Mouse (Mus musculus) heart, adult 2 months (tissue): Measurements from ENCODE around the gene Coq5. TPM values are rescaled to one million over a fixed set of nuclear protein-coding genes. Genes with fewer than 3 reads are reported as not detected.
"Not testable (repeated sequence)": the region's sequence is repeated elsewhere in the genome, so short reads cannot be mapped to it uniquely, and the experiment has no call there.

Source experiments
- DNase-seq, 2 experiments: peaks; one replicate each; pipeline ENCODE4 v3.0.0; 2021
- H3K27ac ChIP-seq: fragments of 200-600 bp; 2 replicates; pipeline ENCODE4 v1.8.1; 2022
- H3K27me3 ChIP-seq: fragments of 200-500 bp; 2 replicates; pipeline ENCODE4 v1.6.1; 2012; ENCODE audit warnings: mild to moderate bottlenecking, low read length, inconsistent platforms, mixed read lengths; ENCODE audit not compliant: control insufficient read depth, insufficient read depth
- H3K36me3 ChIP-seq: fragments of 200-500 bp; 2 replicates; pipeline ENCODE4 v1.6.1; 2012; ENCODE audit warnings: low read length, inconsistent platforms; ENCODE audit not compliant: control insufficient read depth, insufficient read depth
- H3K4me1 ChIP-seq: fragments of 200-500 bp; 2 replicates; pipeline ENCODE4 v1.6.1; 2011; ENCODE audit warnings: low read length; ENCODE audit not compliant: control insufficient read depth, insufficient read depth
- H3K4me3 ChIP-seq: fragments of 200-600 bp; 2 replicates; pipeline ENCODE4 v1.8.1; 2022
- H3K79me2 ChIP-seq: fragments of 200-500 bp; replicated peaks from 2 replicates; pipeline ENCODE4 v1.6.1; 2012; ENCODE audit warnings: mild to moderate bottlenecking, inconsistent platforms, low read length, moderate library complexity, mixed read lengths; ENCODE audit not compliant: control insufficient read depth, insufficient read depth
- H3K9ac ChIP-seq: fragments of 200-500 bp; 2 replicates; pipeline ENCODE4 v1.6.1; 2012; ENCODE audit warnings: low read depth, mild to moderate bottlenecking, control low read depth, inconsistent platforms, low read length, mixed read lengths
- CTCF ChIP-seq: fragments of 200-600 bp; IDR thresholded peaks from 2 replicates; pipeline ENCODE4 v1.8.1; 2022; ENCODE audit warnings: antibody characterized with exemption, mild to moderate bottlenecking, moderate library complexity
- EP300 ChIP-seq: fragments of 200-500 bp; IDR thresholded peaks from 2 replicates; pipeline ENCODE4 v1.6.1; 2011; ENCODE audit warnings: low read depth, low read length, control low read depth; ENCODE audit not compliant: insufficient read depth
- POLR2A ChIP-seq: fragments of 200-500 bp; IDR thresholded peaks from 2 replicates; pipeline ENCODE4 v1.6.1; 2011; ENCODE audit warnings: mild to moderate bottlenecking, low read depth, low read length, control low read depth; ENCODE audit not compliant: insufficient read depth
- WGBS: fragments of 180-500 bp; shearing (Covaris S2); methylation state at CpG from one replicate; pipeline ENCODE4 v1.1.7; 2018; 5-methylcytosine and 5-hydroxymethylcytosine counted together
- intact Hi-C: fragments of 180-260 bp; cut with DNase I; formaldehyde crosslinking; loops from one replicate; pipeline ENCODE4 v1.15.1; 2025
- polyA plus RNA-seq: library from polyadenylated mRNA; depleted of rRNA; stranded (reverse); fragments of >200 nt; gene quantifications from 2 replicates; pipeline ENCODE4 v1.2.3, GENCODE M21; 2012
- total RNA-seq, 2 experiments: library from RNA; stranded (reverse); gene quantifications; 2 replicates each; pipeline ENCODE4 v1.2.3; 2021

The Coq5 gene
- total and polyA plus RNA-seq, 3 experiments = 57.1 to 146 (median 140) TPM

- no peak overlapping the region for H3K4me3 ChIP-seq
- no peaks in the 10 kb centered on the region for H3K27me3 ChIP-seq
- no peaks in the 10 kb centered on the region for H3K79me2 ChIP-seq
- H3K9ac ChIP-seq = no peak overlapping the region
- peaks cover 2% of the 10 kb centered on the region; the same call in 1 of the 2 replicates for H3K4me1 ChIP-seq
- intact Hi-C loops = loop anchor here (5.0 to 10.0 kb wide), 2 partner anchors 47 to 151 kb away; no protein-coding TSS in a partner anchor
- no peak overlapping the region for H3K27ac ChIP-seq
- no peak for TF ChIP-seq POLR2A
- TF ChIP-seq CTCF = peak; percentile 40
- no peak for TF ChIP-seq EP300
- peaks cover 9% of the 10 kb centered on the region for H3K36me3 ChIP-seq
- no peak for DNase-seq
- WGBS = 93% methylated on average over 8 of the region's 8 CpGs
Observed at GRCm38 (mm10) chr5:115294173-115294572, 14.7 kb downstream of the Coq5 start.

GRCm38 (mm10) chr5:115296347-115296746 lies 16.9 kb downstream of the Coq5 start:
- Histone ChIP-seq H3K27ac (no peak overlapping the region), H3K36me3 (peaks cover 12% of the 10 kb centered on the region), H3K4me3 (no peak overlapping the region), H3K4me1 (peaks cover 2% of the 10 kb centered on the region; the same call in 1 of the 2 replicates), H3K79me2 (no peaks in the 10 kb centered on the region), H3K9ac (no peak overlapping the region), H3K27me3 (no peaks in the 10 kb centered on the region)
- intact Hi-C loops = loop anchor here (10.0 kb wide), 1 partner anchor 148 kb away; no protein-coding TSS in a partner anchor
- no peak for DNase-seq
- WGBS = 79% methylated on average over 10 of the region's 10 CpGs
- no peak for TF ChIP-seq EP300
- no peak for TF ChIP-seq POLR2A
- no peak for TF ChIP-seq CTCF

- intact Hi-C loops = loop anchor here (2.0 kb wide), 5 partner anchors 19 to 49 kb away; partner anchors contain the start of genes Cox6a1, Rnf10 and Srsf9
- 1% methylated on average over 46 of the region's 46 CpGs for WGBS
- peak overlapping the region; percentile 89 for H3K27ac ChIP-seq
- TF ChIP-seq EP300 (no peak), CTCF (peak; percentile 45), POLR2A (no peak)
- no peaks in the 10 kb centered on the region for H3K79me2 ChIP-seq
- H3K4me1 ChIP-seq = peaks cover 2% of the 10 kb centered on the region; the same call in 1 of the 2 replicates
- H3K9ac ChIP-seq = peak overlapping the region; percentile 94
- peaks cover 12% of the 10 kb centered on the region for H3K36me3 ChIP-seq
- H3K4me3 ChIP-seq = peak overlapping the region; percentile 96
- DNase-seq = peak in 1 of 2 experiments; percentile 72
- H3K27me3 ChIP-seq = no peaks in the 10 kb centered on the region
Observed at GRCm38 (mm10) chr5:115300035-115300744, 20.7 kb downstream of the Coq5 start.

GRCm38 (mm10) chr5:115300792-115301614 lies 21.5 kb downstream of the Coq5 start, which contains the start of gene Dynll1:
Dynll1 (minus strand) TSS chr5:115300999.
- Histone ChIP-seq H3K4me1 (peaks cover 2% of the 10 kb centered on the region; the same call in 1 of the 2 replicates), H3K27me3 (no peaks in the 10 kb centered on the region), H3K36me3 (peaks cover 12% of the 10 kb centered on the region), H3K79me2 (no peaks in the 10 kb centered on the region), H3K4me3 (peak within 1 kb of the TSS; percentile 96), H3K27ac (peak within 1 kb of the TSS; percentile 89), H3K9ac (peak within 1 kb of the TSS; percentile 94)
- WGBS = 1% methylated on average over 64 of the region's 66 CpGs
- intact Hi-C loops = loop anchor here (2.0 kb wide), 5 partner anchors 18 to 48 kb away; partner anchors contain the start of genes Cox6a1, Rnf10 and Srsf9
- peak; percentile 99 to 100 for DNase-seq
- TF ChIP-seq POLR2A (peak; percentile 89), EP300 (peak; percentile 87; the same call in 1 of the 2 replicates), CTCF (no peak)

DNA sequence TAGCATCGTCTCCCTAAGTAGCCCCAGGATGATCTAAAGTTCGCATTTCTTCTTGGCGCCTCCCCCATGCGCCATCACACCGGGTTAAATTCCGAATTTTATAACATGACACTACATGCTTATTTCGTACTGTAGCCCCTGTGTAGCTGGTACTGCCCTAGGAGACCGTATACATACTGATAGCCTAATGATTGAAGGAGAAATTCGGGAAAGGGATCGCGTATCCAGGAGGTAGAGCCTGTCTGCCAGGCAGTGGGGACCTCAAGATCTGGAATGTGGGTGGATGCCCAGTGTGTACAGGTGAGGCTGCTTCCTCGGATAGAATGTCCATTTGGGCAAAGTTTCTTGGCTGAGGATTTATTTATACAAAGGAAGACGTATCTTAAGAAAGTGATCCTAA lies 22.1 kb downstream of the Coq5 start:
- Histone ChIP-seq H3K79me2 (no peaks in the 10 kb centered on the region), H3K4me1 (peaks cover 2% of the 10 kb centered on the region; the same call in 1 of the 2 replicates), H3K4me3 (peak overlapping the region; percentile 96), H3K27me3 (no peaks in the 10 kb centered on the region), H3K9ac (peak overlapping the region; percentile 67), H3K27ac (peak overlapping the region; percentile 68), H3K36me3 (peaks cover 12% of the 10 kb centered on the region)
- TF ChIP-seq POLR2A (no peak), EP300 (no peak), CTCF (no peak)
- intact Hi-C loops = loop anchor here (2.0 kb wide), 5 partner anchors 17 to 47 kb away; partner anchors contain the start of genes Cox6a1, Rnf10 and Srsf9
- WGBS = 31% methylated on average over 13 of the region's 13 CpGs
- no peak for DNase-seq

DNA sequence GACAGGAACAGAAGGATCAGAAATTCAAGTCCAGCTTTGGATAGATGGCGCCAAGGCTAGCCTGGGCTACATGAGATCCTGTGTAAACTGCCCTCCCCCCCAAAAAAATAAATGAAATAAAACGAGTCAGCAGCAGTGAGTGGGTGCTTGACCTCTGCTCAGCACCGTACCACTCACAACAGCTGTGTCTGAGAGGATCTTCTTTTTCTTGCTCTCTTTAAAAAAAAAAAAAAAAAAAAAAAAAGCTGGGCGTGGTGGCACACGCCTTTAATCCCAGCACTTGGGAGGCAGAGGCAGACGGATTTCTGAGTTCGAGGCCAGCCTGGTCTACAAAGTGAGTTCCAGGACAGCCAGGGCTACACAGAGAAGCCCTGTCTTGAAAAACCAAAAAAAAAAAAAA lies 22.7 kb downstream of the Coq5 start:
- H3K4me1 ChIP-seq, H3K27ac ChIP-seq, H3K79me2 ChIP-seq, intact Hi-C loops, DNase-seq, H3K9ac ChIP-seq, H3K4me3 ChIP-seq, H3K27me3 ChIP-seq: not testable (repeated sequence)
- peaks cover 11% of the 10 kb centered on the region for H3K36me3 ChIP-seq
- WGBS = 72% methylated on average over 7 of the region's 7 CpGs
